Mouse (Mus musculus) limb, embryonic 14.5 days (tissue): ENCODE data around the gene Lgi4. TPM values are rescaled to one million over a fixed set of nuclear protein-coding genes. Genes with fewer than 3 reads are reported as not detected.

Experiments
- ATAC-seq: fragments of 200-750 bp; cut with Nextera tagmentation; 2 replicates; pipeline ENCODE4 v1.8.0; 2017; ENCODE audit warnings: low read depth, moderate number of reproducible peaks, moderate TSS enrichment; ENCODE audit not compliant: low FRiP score
- DNase-seq: peaks from one replicate; pipeline ENCODE4 v3.0.0-alpha.2; 2015; ENCODE audit warnings: low spot score
- H3K27ac ChIP-seq: fragments of 300-500 bp; sonication (generic); replicated peaks from 2 replicates; pipeline ENCODE4 v1.5.1; 2014; ENCODE audit warnings: low read depth, mild to moderate bottlenecking, low read length, moderate library complexity, mixed read lengths
- H3K27me3 ChIP-seq: fragments of 300-500 bp; sonication (generic); 2 replicates; pipeline ENCODE4 v1.6.1; 2014; ENCODE audit warnings: low read length, mixed read lengths; ENCODE audit not compliant: control insufficient read depth, insufficient read depth
- H3K36me3 ChIP-seq: fragments of 300-500 bp; sonication (generic); 2 replicates; pipeline ENCODE4 v1.6.1; 2014; ENCODE audit warnings: mild to moderate bottlenecking, low read length, moderate library complexity, mixed read lengths; ENCODE audit not compliant: control insufficient read depth, insufficient read depth
- H3K4me1 ChIP-seq: fragments of 300-500 bp; sonication (generic); 2 replicates; pipeline ENCODE4 v1.6.1; 2014; ENCODE audit warnings: antibody characterized with exemption, low read length, mixed read lengths; ENCODE audit not compliant: control insufficient read depth, insufficient read depth
- H3K4me2 ChIP-seq: fragments of 300-500 bp; sonication (generic); replicated peaks from 2 replicates; pipeline ENCODE4 v1.6.1; 2014; ENCODE audit warnings: low read depth, mild to moderate bottlenecking, low read length, moderate library complexity; ENCODE audit not compliant: severe bottlenecking
- H3K4me3 ChIP-seq: fragments of 300-500 bp; sonication (generic); replicated peaks from 2 replicates; pipeline ENCODE4 v1.5.1; 2014; ENCODE audit warnings: low read length
- H3K9ac ChIP-seq: fragments of 300-500 bp; sonication (generic); 2 replicates; pipeline ENCODE4 v1.6.1; 2014; ENCODE audit warnings: mild to moderate bottlenecking, low read depth, low read length, moderate library complexity; ENCODE audit not compliant: severe bottlenecking
- H3K9me3 ChIP-seq: fragments of 300-500 bp; sonication (generic); 2 replicates; pipeline ENCODE4 v1.6.1; 2016; ENCODE audit warnings: low read length; ENCODE audit not compliant: control insufficient read depth
- POLR2A ChIP-seq: fragments of 200-500 bp; IDR thresholded peaks from 2 replicates; pipeline ENCODE4 v1.8.0; 2012; ENCODE audit warnings: inconsistent platforms, mild to moderate bottlenecking, moderate library complexity, borderline replicate concordance; ENCODE audit not compliant: insufficient read depth, insufficient read length; ENCODE audit errors: extremely low read depth
- WGBS: fragments of 180-500 bp; shearing (Covaris S2); extraction: QIAGEN DNeasy Blood & Tissue Kit; methylation state at CpG from one replicate; pipeline ENCODE4 v1.1.7; 2014; 5-methylcytosine and 5-hydroxymethylcytosine counted together
- polyA plus RNA-seq, 2 experiments: library from polyadenylated mRNA; depleted of rRNA in 1 of 2; stranded (reverse) in 1 of 2; unstranded in 1 of 2; fragments of >200 nt; fragmentation: Nextera tagmentation in 1 of 2; extraction: Ambion mirVana in 1 of 2; gene quantifications; 2 replicates each; pipeline versions ENCODE4 v1.2.1 to v1.2.3; 2012 to 2014

Lgi4 gene
- polyA plus RNA-seq (2012; rRNA removed), result 2.0 and 2.8 TPM in 2 replicates
- 0.39 and 1.1 TPM in 2 replicates for polyA plus RNA-seq (2014; fragmentation: Nextera tagmentation; extraction: Ambion mirVana)

DNA sequence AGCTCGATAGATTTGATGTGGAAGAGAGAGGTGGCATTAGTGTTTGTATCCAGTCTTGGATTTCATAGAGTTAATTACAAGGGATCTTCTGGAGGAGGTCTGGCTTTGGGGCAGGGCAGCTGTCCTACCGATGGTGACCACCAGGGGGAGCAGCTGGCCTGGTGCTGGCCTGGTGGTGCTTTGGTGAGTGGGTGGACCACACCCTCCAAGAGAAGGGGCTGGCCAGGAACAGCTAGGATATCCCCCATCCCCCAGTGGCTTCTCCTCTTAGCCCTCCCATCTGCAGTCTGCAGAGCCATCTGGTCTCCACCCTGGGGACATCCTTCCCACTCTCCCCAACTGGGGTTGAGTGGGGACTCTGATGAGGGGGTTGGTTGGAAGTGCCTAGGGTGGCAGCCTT, at the start of gene Lgi4:
Gene Lgi4 (plus strand): TSS at position 235 of the 400 bp plus-strand sequence.
- Histone ChIP-seq H3K4me1 (peaks cover 15% of the 10 kb centered on the region), H3K9ac (no peak within 1 kb of the TSS), H3K4me2 (no peak within 1 kb of the TSS), H3K9me3 (no peaks in the 10 kb centered on the region), H3K36me3 (no peaks in the 10 kb centered on the region), H3K27me3 (no peaks in the 10 kb centered on the region), H3K27ac (no peak within 1 kb of the TSS), H3K4me3 (no peak within 1 kb of the TSS)
- 0% methylated on average over 2 of the region's 2 CpGs for WGBS
- TF ChIP-seq POLR2A, result no peak
- peak; percentile 70 for DNase-seq
- 0 out of 2 replicates have a peak, but pooled peaks have one; percentile 36 for ATAC-seq

DNA sequence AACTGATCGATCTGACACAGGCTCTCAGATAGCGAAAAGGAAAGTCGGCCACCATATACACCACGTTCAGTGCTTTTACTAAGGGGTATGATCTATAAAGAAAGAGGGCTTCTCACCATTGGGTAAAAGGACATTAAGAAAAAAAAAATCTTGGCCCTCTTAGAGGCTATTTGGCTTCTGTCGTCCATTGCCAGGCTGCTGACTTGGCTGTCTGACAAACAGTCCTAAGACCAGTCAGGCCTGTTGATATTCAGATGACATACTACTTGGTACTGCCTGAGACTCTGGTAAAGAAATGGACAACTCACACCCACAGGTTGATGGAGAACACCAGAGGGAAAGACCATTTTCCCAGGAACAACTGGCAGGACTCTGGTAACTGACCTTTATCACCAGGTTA, 46.2 kb upstream of the Lgi4 start:
- no peak overlapping the region for H3K4me2 ChIP-seq
- no peaks in the 10 kb centered on the region for H3K27me3 ChIP-seq
- 85% methylated on average over 5 of the region's 5 CpGs for WGBS
- H3K4me3 ChIP-seq, result no peak overlapping the region
- TF ChIP-seq POLR2A, result no peak
- peaks cover 5% of the 10 kb centered on the region; the same call in 1 of the 2 replicates for H3K4me1 ChIP-seq
- ATAC-seq (no peak), DNase-seq (no peak)
- no peak overlapping the region for H3K9ac ChIP-seq
- H3K9me3 ChIP-seq, result no peaks in the 10 kb centered on the region
- H3K36me3 ChIP-seq, result no peaks in the 10 kb centered on the region
- no peak overlapping the region for H3K27ac ChIP-seq

DNA sequence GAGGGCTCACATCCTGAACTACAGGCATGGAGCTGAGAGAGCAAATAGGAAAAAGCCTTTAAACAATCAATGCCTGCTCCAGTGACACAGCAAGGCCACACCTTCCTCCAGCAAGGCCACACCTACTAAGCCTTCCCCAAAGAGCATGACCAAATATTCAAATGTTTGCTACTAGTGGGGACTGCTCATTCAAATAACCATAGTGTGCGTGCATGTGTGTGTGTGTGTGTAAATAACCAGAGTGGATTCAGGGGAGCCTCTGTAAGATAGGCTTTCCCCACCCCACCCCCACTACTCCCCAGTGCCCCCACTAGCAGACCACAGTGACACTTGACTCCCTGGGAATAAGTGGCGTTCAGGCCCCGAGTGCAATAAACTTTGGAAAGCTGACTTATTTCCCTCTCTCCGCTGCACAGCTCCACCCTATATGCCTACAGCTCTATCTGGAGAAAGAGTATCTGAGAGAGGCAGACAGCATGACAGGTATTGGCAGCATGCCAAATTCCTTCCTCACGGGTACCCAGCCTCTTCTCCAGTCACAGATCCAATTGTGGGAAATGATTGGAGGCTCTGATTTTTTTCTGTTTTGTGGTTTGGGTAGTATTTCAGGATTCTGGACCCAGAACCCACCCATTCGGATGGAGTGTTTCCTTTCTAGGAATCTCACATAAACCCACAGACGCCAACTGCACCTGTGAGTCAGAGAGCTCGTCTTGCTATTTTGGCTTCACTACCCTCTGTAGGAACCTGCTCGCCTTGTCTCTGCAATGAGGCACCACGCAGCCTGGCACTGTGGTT, 41.8 kb upstream of the Lgi4 start:
- H3K27ac ChIP-seq, result peak overlapping the region; percentile 8; the same call in 1 of the 2 replicates
- peaks cover 5% of the 10 kb centered on the region; the same call in 1 of the 2 replicates for H3K4me1 ChIP-seq
- TF ChIP-seq POLR2A, result no peak
- H3K36me3 ChIP-seq, result no peaks in the 10 kb centered on the region
- H3K4me2 ChIP-seq, result no peak overlapping the region
- no peak overlapping the region for H3K4me3 ChIP-seq
- WGBS, result 29% methylated on average over 10 of the region's 10 CpGs
- DNase-seq, result peak; percentile 84
- H3K9me3 ChIP-seq, result no peaks in the 10 kb centered on the region
- H3K27me3 ChIP-seq, result no peaks in the 10 kb centered on the region
- ATAC-seq, result peak; percentile 76; the same call in 1 of the 2 replicates
- H3K9ac ChIP-seq, result no peak overlapping the region

DNA sequence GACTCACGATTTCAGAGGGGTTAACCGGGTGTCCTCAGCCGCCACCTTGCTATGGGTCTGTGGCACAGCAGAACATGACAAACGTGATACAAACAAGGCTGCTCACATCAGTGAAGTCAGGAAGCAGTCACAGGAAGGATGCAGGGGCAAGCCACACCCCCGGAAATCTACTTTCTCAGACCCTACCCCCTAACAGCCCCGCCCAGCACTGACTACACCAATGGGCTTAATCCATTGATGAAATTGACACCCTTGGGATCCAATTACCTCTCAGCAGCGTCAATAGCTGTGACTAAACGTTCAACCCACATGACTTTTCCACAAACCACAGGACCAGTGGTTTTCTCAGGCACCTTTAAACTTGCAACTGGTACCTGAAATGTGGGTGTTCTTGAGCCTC, 30.5 kb upstream of the Lgi4 start:
- Histone ChIP-seq H3K4me1 (no peaks in the 10 kb centered on the region), H3K4me2 (no peak overlapping the region), H3K9ac (no peak overlapping the region), H3K27me3 (no peaks in the 10 kb centered on the region), H3K27ac (no peak overlapping the region), H3K4me3 (no peak overlapping the region), H3K9me3 (no peaks in the 10 kb centered on the region), H3K36me3 (no peaks in the 10 kb centered on the region)
- ATAC-seq, result no peak
- TF ChIP-seq POLR2A, result no peak
- WGBS, result 72% methylated on average over 8 of the region's 8 CpGs
- DNase-seq, result no peak

DNA sequence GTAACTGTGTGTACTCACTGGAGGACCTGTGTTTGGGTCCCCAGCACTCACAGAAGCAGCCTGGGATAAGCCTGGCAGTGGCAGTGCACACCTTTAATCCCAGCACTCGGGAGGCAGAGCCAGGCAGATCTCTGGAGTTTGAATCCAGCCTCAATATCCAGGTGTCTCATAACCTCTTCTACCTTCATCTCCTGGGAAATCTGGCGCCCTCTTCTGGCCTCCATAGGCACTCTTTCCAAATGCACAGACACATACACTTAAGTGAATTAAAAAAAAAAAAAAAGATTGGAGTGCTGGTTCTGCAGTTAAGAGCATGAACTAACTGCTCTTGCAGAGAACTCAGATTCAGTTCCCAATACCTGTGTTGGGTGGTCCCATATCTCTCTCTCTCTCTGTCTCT, 28.4 kb upstream of the Lgi4 start:
- WGBS, result 70% methylated on average over 2 of the region's 2 CpGs
- H3K36me3 ChIP-seq, result no peaks in the 10 kb centered on the region

More for the DNA sequence above, 28.4 kb upstream of the Lgi4 start:
- Histone ChIP-seq H3K9me3 (no peaks in the 10 kb centered on the region), H3K9ac (no peak overlapping the region), H3K27me3 (no peaks in the 10 kb centered on the region), H3K27ac (no peak overlapping the region), H3K4me1 (no peaks in the 10 kb centered on the region; the same call in 1 of the 2 replicates), H3K4me3 (no peak overlapping the region), H3K4me2 (no peak overlapping the region)
- DNase-seq, result no peak
- TF ChIP-seq POLR2A, result no peak
- ATAC-seq, result no peak
